Mouse (Mus musculus): ENCODE results near the gene Grik3. TPM values are rescaled to one million over a fixed set of nuclear protein-coding genes. Genes with fewer than 3 reads are reported as not detected.

The Grik3 gene
- polyA plus RNA-seq, 1 experiment from 2014 or later: 3.6 TPM

DNA sequence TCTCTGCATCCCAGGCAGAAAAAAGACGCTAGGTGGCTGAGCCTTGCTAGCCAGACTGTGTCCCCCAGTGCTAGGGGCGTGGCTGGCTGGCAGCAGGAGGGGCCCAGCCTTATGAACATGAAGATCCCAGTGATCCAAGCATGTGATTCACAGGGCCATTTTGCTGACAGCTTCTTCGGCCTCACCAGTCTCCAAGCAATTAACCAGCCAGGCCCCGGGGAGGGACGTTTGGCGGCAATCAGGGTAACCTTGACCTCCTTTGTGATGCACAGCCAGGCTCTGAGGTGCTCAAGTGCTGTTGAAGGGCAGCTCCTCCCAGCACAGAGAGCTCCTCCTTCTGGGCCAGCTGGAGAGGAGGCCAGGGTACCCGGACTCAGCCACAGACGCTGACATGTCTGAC, 43.9 kb downstream of the Grik3 start:
- H3K4me2 ChIP-seq (replicated peaks): peak overlapping the region; percentile 11
- WGBS: 5% methylated on average over 8 of the region's 8 CpGs
- peak overlapping the region; percentile 32; the same call in 1 of the 2 replicates for H3K27ac ChIP-seq
- no peaks in the 10 kb centered on the region for H3K36me3 ChIP-seq
- no peak overlapping the region for H3K9ac ChIP-seq (replicated peaks)
- H3K4me1 ChIP-seq (replicated peaks): peaks cover 41% of the 10 kb centered on the region
- H3K9me3 ChIP-seq: peaks cover under 1% of the 10 kb centered on the region; the same call in 1 of the 2 replicates
- ATAC-seq: peak; percentile 74
- peaks cover 35% of the 10 kb centered on the region for H3K27me3 ChIP-seq
- no peak overlapping the region for H3K4me3 ChIP-seq (replicated peaks)

DNA sequence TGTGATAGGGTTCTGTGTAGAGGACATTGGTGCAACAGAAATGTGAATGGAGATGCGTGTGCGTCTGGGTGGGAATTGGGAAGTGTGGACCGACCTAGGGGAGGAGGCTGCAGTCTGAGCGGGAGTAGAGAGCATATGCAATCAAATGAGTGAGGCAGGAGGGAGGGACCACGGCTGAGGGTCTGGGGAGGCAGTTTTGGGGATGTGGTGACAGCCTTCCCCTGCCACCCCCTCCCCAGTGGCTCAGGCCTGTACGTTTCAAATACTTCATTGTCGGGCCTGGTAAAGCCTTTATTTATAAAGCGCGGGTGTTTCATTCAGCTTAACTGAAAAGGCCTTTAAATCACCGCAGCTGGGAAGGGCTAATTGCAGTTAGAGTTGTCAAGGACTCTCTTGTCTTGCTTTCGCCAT, 44.5 kb downstream of the Grik3 start:
- H3K27ac ChIP-seq: peak overlapping the region; percentile 32; the same call in 1 of the 2 replicates
- no peak overlapping the region for H3K4me2 ChIP-seq (replicated peaks)
- no peak overlapping the region for H3K4me3 ChIP-seq (replicated peaks)
- H3K9me3 ChIP-seq: no peaks in the 10 kb centered on the region
- H3K4me1 ChIP-seq (replicated peaks): peaks cover 41% of the 10 kb centered on the region
- no peaks in the 10 kb centered on the region for H3K36me3 ChIP-seq
- peak; percentile 82 for ATAC-seq
- H3K9ac ChIP-seq (replicated peaks): no peak overlapping the region
- peaks cover 38% of the 10 kb centered on the region for H3K27me3 ChIP-seq
- 5% methylated on average over 11 of the region's 11 CpGs for WGBS

DNA sequence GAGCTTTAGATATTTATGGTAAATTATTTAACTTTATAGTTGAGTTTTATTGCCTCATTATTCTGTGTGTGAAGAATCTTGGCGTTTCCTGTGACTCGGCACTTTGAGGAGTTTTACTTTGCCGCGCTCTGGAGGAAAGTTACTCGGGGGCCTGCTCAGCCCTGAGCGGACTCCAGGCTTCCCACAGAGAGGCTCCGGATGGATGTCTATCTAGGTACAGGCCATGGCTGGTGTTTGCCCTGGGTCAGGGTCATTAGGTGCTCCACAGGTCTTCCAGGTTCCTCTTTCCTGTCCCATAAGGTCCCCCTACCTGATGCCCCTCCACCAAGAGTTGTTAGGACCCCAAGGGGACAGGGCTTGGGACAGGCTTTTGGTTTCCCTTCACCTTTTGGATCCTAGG, 45.0 kb downstream of the Grik3 start:
- WGBS: 6% methylated on average over 7 of the region's 7 CpGs
- ATAC-seq: no peak
- H3K27me3 ChIP-seq: peaks cover 41% of the 10 kb centered on the region
- H3K4me3 ChIP-seq (replicated peaks): no peak overlapping the region
- H3K9ac ChIP-seq (replicated peaks): no peak overlapping the region
- no peaks in the 10 kb centered on the region for H3K9me3 ChIP-seq
- no peak overlapping the region for H3K4me2 ChIP-seq (replicated peaks)
- peaks cover 41% of the 10 kb centered on the region for H3K4me1 ChIP-seq (replicated peaks)
- H3K36me3 ChIP-seq: no peaks in the 10 kb centered on the region
- 0 out of 2 replicates have a peak overlapping the region, but pooled peaks have one; percentile 32 for H3K27ac ChIP-seq

DNA sequence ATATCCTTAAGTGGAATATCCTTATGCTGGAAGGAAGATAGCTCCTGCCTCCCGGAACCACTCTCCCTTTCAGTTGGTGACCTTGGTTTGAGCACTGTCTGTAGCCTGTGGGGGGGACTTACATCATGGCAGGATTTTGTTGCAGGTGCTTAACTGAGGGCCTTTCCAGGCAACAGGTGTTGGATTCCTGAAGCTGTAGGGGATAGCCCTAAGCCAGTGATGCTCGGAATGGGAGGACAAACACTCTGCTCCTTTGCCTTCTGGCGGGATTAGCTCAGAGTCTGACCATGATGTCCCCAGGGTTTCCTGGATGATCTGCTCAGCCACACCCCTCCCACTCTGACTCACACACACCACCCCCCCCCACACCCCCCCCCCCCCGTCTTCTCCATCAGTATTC, 45.5 kb downstream of the Grik3 start:
- no peak for ATAC-seq
- no peaks in the 10 kb centered on the region for H3K9me3 ChIP-seq
- H3K27me3 ChIP-seq: peaks cover 46% of the 10 kb centered on the region
- H3K4me3 ChIP-seq (replicated peaks): no peak overlapping the region
- peaks cover 41% of the 10 kb centered on the region for H3K4me1 ChIP-seq (replicated peaks)
- H3K36me3 ChIP-seq: no peaks in the 10 kb centered on the region
- H3K27ac ChIP-seq: no peak overlapping the region
- no peak overlapping the region for H3K9ac ChIP-seq (replicated peaks)
- H3K4me2 ChIP-seq (replicated peaks): no peak overlapping the region
- WGBS: 39% methylated on average over 3 of the region's 4 CpGs

DNA sequence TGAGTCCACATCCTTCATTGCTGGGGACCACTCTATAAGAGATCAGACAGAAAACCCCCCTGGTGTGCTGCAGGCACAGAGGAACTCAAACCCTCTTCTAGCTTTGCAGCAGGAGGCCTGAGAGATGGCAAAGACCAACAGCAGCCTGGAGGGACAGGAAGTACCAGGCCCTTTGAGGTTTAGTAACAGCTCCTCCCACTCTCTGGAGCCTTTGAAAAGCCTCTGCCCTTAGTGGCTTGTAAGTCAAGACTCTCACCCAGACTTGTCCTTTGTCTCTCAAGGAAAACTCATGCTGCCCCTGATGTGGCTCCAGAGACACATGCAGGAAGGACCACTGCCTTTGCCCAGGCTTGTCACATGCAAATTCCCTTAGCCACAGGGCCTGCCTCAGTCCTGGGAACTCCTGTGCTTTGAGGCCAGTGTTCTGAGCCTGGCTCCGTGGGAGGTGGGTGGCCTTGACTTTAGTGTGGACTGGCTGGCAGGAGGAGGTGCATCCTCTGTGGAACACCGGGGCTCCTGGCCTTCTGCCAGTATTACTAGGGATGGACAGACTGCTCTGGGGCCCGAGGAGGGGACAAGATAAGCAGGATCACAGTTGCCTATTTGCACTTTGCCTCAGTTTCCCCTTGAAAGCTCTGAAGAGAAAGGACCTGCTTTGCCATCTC, 47.9 kb downstream of the Grik3 start:
- Histone ChIP-seq H3K36me3 (no peaks in the 10 kb centered on the region), H3K9ac (replicated peaks) (no peak overlapping the region), H3K27me3 (peaks cover 54% of the 10 kb centered on the region), H3K4me3 (replicated peaks) (no peak overlapping the region), H3K4me1 (replicated peaks) (peaks cover 37% of the 10 kb centered on the region), H3K9me3 (no peaks in the 10 kb centered on the region), H3K27ac (no peak overlapping the region), H3K4me2 (replicated peaks) (no peak overlapping the region)
- WGBS: 34% methylated on average over 3 of the region's 3 CpGs
- no peak for ATAC-seq

DNA sequence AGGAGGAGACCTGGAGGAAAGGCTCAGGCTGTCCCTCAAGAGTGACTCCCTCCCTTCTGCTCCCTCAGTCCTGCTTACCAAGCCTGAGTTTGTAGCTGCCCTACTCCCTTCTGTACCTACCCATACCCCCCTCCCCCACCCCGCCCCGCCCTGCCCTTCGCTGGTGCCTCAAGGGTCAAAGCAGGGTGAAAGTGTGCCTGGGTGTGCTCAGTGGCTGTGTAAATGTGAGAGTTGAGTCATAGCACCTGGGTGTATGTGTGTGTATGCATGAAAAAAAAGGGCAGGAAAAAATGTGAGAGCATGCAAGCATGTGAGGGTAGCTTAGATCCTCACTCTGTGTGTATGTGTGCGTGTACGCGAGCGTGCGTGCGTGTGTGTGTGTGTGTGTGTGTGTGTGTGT, 49.1 kb downstream of the Grik3 start:
- no peak overlapping the region for H3K27ac ChIP-seq
- H3K9me3 ChIP-seq: 0 out of 2 replicates have a peak, but pooled peaks cover 3% of the 10 kb centered on the region
- peaks cover 27% of the 10 kb centered on the region for H3K4me1 ChIP-seq (replicated peaks)
- H3K4me2 ChIP-seq (replicated peaks): no peak overlapping the region
- H3K9ac ChIP-seq (replicated peaks): no peak overlapping the region
- 90% methylated on average over 9 of the region's 9 CpGs for WGBS
- H3K36me3 ChIP-seq: no peaks in the 10 kb centered on the region
- no peak for ATAC-seq
- H3K27me3 ChIP-seq: peaks cover 55% of the 10 kb centered on the region
- H3K4me3 ChIP-seq (replicated peaks): no peak overlapping the region

DNA sequence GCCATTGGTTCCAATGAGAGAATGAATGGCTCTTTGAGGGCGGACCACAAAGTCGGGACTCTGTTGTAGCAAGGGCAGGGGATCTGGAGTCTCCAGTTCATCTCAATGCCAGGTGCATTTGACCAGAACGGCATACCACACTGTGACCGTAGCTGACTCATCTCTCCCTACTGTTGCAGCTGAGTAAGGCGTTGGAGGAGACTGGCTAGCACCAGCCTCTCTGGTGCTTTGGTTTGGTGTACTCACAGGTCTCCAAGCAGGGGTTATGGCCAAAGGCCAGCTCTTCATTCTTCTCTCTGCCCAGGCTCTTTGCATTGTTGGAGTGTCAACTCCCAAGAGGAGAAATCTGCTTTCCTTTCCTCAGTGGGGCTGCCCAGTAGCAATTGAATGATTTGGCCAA, 52.7 kb downstream of the Grik3 start:
- Histone ChIP-seq H3K27me3 (peaks cover 65% of the 10 kb centered on the region), H3K9me3 (0 out of 2 replicates have a peak, but pooled peaks cover 3% of the 10 kb centered on the region), H3K36me3 (no peaks in the 10 kb centered on the region), H3K4me1 (replicated peaks) (peaks cover 33% of the 10 kb centered on the region), H3K9ac (replicated peaks) (no peak overlapping the region), H3K27ac (no peak overlapping the region), H3K4me3 (replicated peaks) (no peak overlapping the region), H3K4me2 (replicated peaks) (no peak overlapping the region)
- ATAC-seq: no peak
- 92% methylated on average over 5 of the region's 5 CpGs for WGBS

DNA sequence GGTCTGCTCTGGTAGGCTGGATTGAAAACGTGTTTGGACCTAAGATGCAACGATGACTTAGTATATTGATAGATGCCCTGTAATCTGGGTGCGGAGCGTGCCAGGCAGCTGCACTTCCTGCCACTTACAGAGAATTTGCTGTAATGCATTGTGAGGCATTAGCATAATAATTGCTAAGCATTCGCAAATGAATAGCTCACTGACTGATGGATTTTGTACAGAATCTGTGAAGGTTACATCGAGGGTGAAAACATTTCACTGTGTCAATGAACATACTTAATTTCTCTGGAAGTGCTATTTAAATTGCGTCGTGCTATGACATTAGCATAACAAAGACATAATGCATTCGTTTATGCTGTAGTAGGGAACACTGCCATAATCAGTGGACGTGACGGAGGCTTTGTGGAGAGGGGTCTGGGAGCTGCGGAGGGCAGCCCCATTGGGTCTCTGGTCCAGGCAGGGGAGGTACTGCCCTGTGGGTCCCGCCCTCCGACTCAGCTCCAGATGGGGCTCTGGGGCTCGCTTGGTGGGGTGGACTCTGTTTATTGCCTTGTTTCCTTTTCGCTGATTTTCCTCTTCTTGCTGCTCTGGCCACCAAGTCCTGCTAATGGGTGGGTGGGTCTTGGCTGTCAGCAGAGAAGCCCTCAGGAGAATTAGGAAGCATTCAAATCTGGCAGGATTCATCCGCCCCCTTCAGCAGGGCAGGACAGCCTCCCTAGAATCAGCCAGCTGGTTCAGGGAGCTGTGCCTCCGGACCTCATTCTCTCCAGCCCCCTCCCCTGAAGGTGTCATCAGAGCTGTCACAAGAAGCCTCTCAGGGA, 54.7 kb downstream of the Grik3 start:
- Histone ChIP-seq H3K36me3 (no peaks in the 10 kb centered on the region), H3K4me2 (replicated peaks) (peak overlapping the region; percentile 34), H3K27ac (peak overlapping the region; percentile 78), H3K9me3 (0 out of 2 replicates have a peak, but pooled peaks cover 3% of the 10 kb centered on the region), H3K4me1 (replicated peaks) (peaks cover 27% of the 10 kb centered on the region), H3K9ac (replicated peaks) (0 out of 2 replicates have a peak overlapping the region, but pooled peaks have one; percentile 1), H3K4me3 (replicated peaks) (no peak overlapping the region), H3K27me3 (peaks cover 71% of the 10 kb centered on the region)
- 7% methylated on average over 18 of the region's 18 CpGs for WGBS
- ATAC-seq: peak; percentile 94

DNA sequence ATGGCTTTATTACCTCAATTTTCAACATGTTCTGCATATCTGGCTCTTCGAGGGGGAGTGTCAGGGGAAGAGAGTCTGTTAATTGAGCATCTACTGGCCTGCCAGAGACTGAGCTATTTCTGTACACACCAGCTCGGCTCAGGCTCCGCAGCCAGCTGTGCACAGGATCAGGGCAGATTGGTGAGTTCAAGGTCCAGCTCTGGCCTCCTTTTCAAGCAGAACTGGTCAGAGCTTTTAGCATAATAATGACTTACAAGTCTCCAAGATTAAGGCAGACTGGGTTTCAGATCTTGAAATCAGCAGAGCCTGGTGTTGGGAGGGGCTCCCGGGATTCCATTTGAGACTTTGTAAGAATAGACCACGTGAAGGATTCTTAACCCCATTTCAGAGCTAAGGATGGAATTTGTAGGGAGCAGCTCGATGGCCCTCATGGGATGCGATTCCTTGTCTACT, 55.3 kb downstream of the Grik3 start:
- no peak; the same call in 1 of the 2 replicates for ATAC-seq
- 0 out of 2 replicates have a peak, but pooled peaks cover 3% of the 10 kb centered on the region for H3K9me3 ChIP-seq
- 31% methylated on average over 7 of the region's 7 CpGs for WGBS
- H3K27ac ChIP-seq: peak overlapping the region; percentile 78
- H3K4me1 ChIP-seq (replicated peaks): peaks cover 27% of the 10 kb centered on the region
- H3K9ac ChIP-seq (replicated peaks): no peak overlapping the region
- H3K4me3 ChIP-seq (replicated peaks): no peak overlapping the region
- peak overlapping the region; percentile 34 for H3K4me2 ChIP-seq (replicated peaks)
- no peaks in the 10 kb centered on the region for H3K36me3 ChIP-seq
- peaks cover 66% of the 10 kb centered on the region for H3K27me3 ChIP-seq

DNA sequence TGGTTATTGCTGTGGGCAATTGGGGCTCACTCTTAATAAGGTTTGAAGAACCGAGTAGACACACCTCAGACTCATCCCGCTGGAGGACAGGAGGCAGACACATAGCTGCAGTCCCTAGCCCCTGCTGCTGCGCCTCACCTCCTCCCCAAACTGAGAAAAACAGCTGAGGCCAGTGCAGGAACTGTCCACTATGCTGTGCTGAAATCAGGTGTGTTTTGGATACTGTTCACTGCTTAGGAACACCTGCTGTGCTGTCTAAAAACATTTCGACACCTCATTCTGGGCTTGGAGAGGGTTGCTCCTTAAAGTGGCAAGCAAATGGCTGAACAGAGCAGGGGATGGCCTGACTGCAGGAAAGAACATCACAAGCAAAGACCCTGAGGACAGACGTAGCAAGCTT, 57.7 kb downstream of the Grik3 start:
- Histone ChIP-seq H3K4me3 (replicated peaks) (no peak overlapping the region), H3K27ac (no peak overlapping the region), H3K9ac (replicated peaks) (no peak overlapping the region), H3K36me3 (no peaks in the 10 kb centered on the region), H3K27me3 (peaks cover 45% of the 10 kb centered on the region), H3K9me3 (0 out of 2 replicates have a peak, but pooled peaks cover 3% of the 10 kb centered on the region), H3K4me2 (replicated peaks) (no peak overlapping the region), H3K4me1 (replicated peaks) (peaks cover 27% of the 10 kb centered on the region)
- no peak for ATAC-seq
- 69% methylated on average over 5 of the region's 5 CpGs for WGBS

DNA sequence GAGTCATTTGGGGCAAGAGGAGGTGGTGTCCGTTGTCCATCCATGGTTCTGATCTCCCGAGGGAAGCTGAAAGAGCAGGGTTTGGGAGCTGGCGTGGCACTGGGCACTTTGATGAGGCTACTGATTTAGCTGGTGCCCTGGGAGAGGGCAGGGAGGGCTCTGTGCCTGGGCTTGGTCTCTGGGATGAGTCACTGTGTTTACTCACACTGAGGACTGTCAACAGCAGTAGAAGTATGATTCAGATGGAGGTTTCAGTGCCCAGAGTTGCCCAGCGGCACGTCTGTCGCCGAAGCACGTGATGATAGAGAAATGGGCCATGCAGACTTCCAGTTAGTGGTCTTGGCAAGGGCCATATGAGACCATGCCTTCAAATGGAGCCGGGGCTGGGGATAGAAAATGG, 63.3 kb downstream of the Grik3 start:
- H3K4me1 ChIP-seq (replicated peaks): no peaks in the 10 kb centered on the region
- ATAC-seq: no peak

More for the DNA sequence above, 63.3 kb downstream of the Grik3 start:
- no peak overlapping the region for H3K4me3 ChIP-seq (replicated peaks)
- 96% methylated on average over 9 of the region's 9 CpGs for WGBS
- peaks cover 11% of the 10 kb centered on the region for H3K27me3 ChIP-seq
- no peak overlapping the region for H3K9ac ChIP-seq (replicated peaks)
- H3K9me3 ChIP-seq: no peaks in the 10 kb centered on the region
- no peak overlapping the region for H3K4me2 ChIP-seq (replicated peaks)
- no peaks in the 10 kb centered on the region for H3K36me3 ChIP-seq
- H3K27ac ChIP-seq: no peak overlapping the region
